Mouse (Mus musculus) myocyte (in vitro differentiated cells): ENCODE measurements around the gene Vasn. TPM values are rescaled to one million over a fixed set of nuclear protein-coding genes. Genes with fewer than 3 reads are reported as not detected.

Experiments used
- H3K27me3 ChIP-seq: one replicate; pipeline ENCODE4 v1.6.1; 2011; ENCODE audit not compliant: control insufficient read depth, insufficient read depth, insufficient read length
- H3K36me3 ChIP-seq: one replicate; pipeline ENCODE4 v1.6.1; 2011; ENCODE audit not compliant: control insufficient read depth, insufficient read depth
- H3K4me2 ChIP-seq: one replicate; pipeline ENCODE4 v1.6.1; 2011; ENCODE audit warnings: low read depth, control low read depth
- H3K4me3 ChIP-seq: one replicate; pipeline ENCODE4 v1.5.1; 2011; ENCODE audit warnings: mild to moderate bottlenecking, control low read depth, moderate library complexity
- H3K79me2 ChIP-seq: one replicate; pipeline ENCODE4 v1.6.1; 2011; ENCODE audit not compliant: control insufficient read depth, insufficient read depth
- H3ac ChIP-seq: one replicate; pipeline ENCODE4 v1.6.1; 2011; ENCODE audit not compliant: control insufficient read depth, insufficient read length
- CEBPB ChIP-seq: IDR thresholded peaks from 2 replicates; pipeline ENCODE4 v1.6.1; 2011; ENCODE audit warnings: mild to moderate bottlenecking, moderate library complexity; ENCODE audit not compliant: poor library complexity, insufficient read depth, severe bottlenecking
- E2F4 ChIP-seq: IDR thresholded peaks from one replicate; pipeline ENCODE4 v1.6.1; 2011; ENCODE audit warnings: mild to moderate bottlenecking, control low read depth, moderate library complexity; ENCODE audit not compliant: insufficient read depth
- MAX ChIP-seq: IDR thresholded peaks from one replicate; pipeline ENCODE4 v1.6.1; 2011; ENCODE audit warnings: low read depth, mild to moderate bottlenecking, control low read depth
- MYOD1 ChIP-seq, 3 experiments: IDR thresholded peaks; one replicate each; pipeline ENCODE4 v1.6.1; 2011; ENCODE audit warnings: control low read depth in 2 of 3, low read depth in 2 of 3, mild to moderate bottlenecking in 2 of 3, moderate library complexity in 1 of 3; ENCODE audit not compliant: insufficient read length in 2 of 3, control insufficient read depth in 1 of 3
- MYOG ChIP-seq, 3 experiments: IDR thresholded peaks; one replicate each; pipeline ENCODE4 v1.6.1; 2011; ENCODE audit warnings: control low read depth in 2 of 3, low read depth in 2 of 3, mild to moderate bottlenecking in 2 of 3; ENCODE audit not compliant: insufficient read length in 2 of 3, control insufficient read depth in 1 of 3, insufficient read depth in 1 of 3
- POLR2A ChIP-seq: IDR thresholded peaks from one replicate; pipeline ENCODE4 v1.6.1; 2011; ENCODE audit warnings: low read depth, mild to moderate bottlenecking, control low read depth, moderate library complexity; ENCODE audit not compliant: insufficient read length
- POLR2AphosphoS2 ChIP-seq: IDR thresholded peaks from one replicate; pipeline ENCODE4 v1.6.1; 2011; ENCODE audit warnings: low read depth, control low read depth; ENCODE audit not compliant: insufficient read length
- REST ChIP-seq: IDR thresholded peaks from one replicate; pipeline ENCODE4 v1.6.1; 2011; ENCODE audit warnings: mild to moderate bottlenecking, control low read depth, moderate library complexity; ENCODE audit not compliant: insufficient read depth, insufficient read length
- SRF ChIP-seq: IDR thresholded peaks from one replicate; pipeline ENCODE4 v1.6.1; 2011; ENCODE audit warnings: low read depth; ENCODE audit not compliant: control insufficient read depth, insufficient read length
- TCF12 ChIP-seq: IDR thresholded peaks from one replicate; pipeline ENCODE4 v1.6.1; 2011; ENCODE audit warnings: mild to moderate bottlenecking, control low read depth; ENCODE audit not compliant: poor library complexity, insufficient read depth, severe bottlenecking
- TCF3 ChIP-seq: IDR thresholded peaks from one replicate; pipeline ENCODE4 v1.6.1; 2011; ENCODE audit warnings: low read depth, control low read depth; ENCODE audit not compliant: insufficient read length
- USF1 ChIP-seq: IDR thresholded peaks from one replicate; pipeline ENCODE4 v1.6.1; 2011; ENCODE audit warnings: low read depth, mild to moderate bottlenecking, control low read depth, moderate library complexity
- polyA plus RNA-seq: library from polyadenylated mRNA; unstranded; fragments of >200 nt; fragmentation: generic; extraction: Trizol; gene quantifications from one replicate; pipeline ENCODE4 v1.2.1, GENCODE M21; 2012; ENCODE audit warnings: missing spikeins

The Vasn gene
- polyA plus RNA-seq, 1 experiment, result 34.7 TPM

- peaks cover 34% of the 10 kb centered on the region for H3K36me3 ChIP-seq
Measured at GRCm38 (mm10) chr16:4650161-4650560, 10.4 kb downstream of the Vasn start.

GRCm38 (mm10) chr16:4651081-4651480, 11.3 kb downstream of the Vasn start:
- H3K27me3 ChIP-seq, result no peaks in the 10 kb centered on the region
- peak overlapping the region; percentile 28 for H3K4me2 ChIP-seq
- H3K4me3 ChIP-seq, result no peak overlapping the region
- H3K79me2 ChIP-seq, result peaks cover 36% of the 10 kb centered on the region
- H3ac ChIP-seq, result no peak overlapping the region
- TF ChIP-seq TCF12 (no peak), MAX (no peak), MYOD1 (IDR thresholded peaks at IDR 0.05; ENCODE audit: control insufficient read depth in 1 of 3, insufficient read length in 2 of 3, low read depth in 2 of 3) (no peak), SRF (no peak), POLR2A (no peak), USF1 (no peak), MYOG (IDR thresholded peaks at IDR 0.05; ENCODE audit: control insufficient read depth in 1 of 3, insufficient read depth in 1 of 3, insufficient read length in 2 of 3, low read depth in 2 of 3) (no peak), TCF3 (no peak), E2F4 (no peak), REST (no peak), CEBPB (no peak), POLR2AphosphoS2 (no peak)
- H3K36me3 ChIP-seq, result peaks cover 34% of the 10 kb centered on the region

More at GRCm38 (mm10) chr16:4650161-4650560, 10.4 kb downstream of the Vasn start:
- Histone ChIP-seq H3K4me2 (no peak overlapping the region), H3K79me2 (peaks cover 46% of the 10 kb centered on the region), H3K4me3 (no peak overlapping the region), H3K27me3 (no peaks in the 10 kb centered on the region), H3ac (no peak overlapping the region)
- TF ChIP-seq POLR2AphosphoS2 (peak; percentile 16), MYOD1 (IDR thresholded peaks at IDR 0.05; ENCODE audit: control insufficient read depth in 1 of 3, insufficient read length in 2 of 3, low read depth in 2 of 3) (no peak)

DNA sequence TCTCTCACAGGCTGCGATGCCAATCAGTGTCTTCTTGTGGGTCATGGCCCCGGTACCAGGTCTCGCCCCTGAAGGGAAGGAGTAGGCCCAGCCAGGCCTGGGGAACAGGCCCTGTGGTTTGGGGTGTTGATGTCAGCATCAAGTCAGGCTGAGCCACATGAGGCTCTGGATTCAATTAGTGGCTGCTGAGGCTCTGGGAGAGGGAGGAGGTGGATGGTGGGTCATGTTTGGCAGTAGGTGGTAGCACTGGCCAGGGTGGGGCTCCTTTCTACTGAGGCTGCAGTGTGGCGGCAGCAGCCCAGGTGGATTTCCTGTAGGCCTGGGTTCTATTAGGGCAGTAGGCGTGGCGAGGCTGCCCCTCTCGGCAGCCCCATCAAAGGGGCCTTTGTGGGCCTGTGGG, 11.9 kb downstream of the Vasn start:
- H3K79me2 ChIP-seq, result peaks cover 31% of the 10 kb centered on the region

DNA sequence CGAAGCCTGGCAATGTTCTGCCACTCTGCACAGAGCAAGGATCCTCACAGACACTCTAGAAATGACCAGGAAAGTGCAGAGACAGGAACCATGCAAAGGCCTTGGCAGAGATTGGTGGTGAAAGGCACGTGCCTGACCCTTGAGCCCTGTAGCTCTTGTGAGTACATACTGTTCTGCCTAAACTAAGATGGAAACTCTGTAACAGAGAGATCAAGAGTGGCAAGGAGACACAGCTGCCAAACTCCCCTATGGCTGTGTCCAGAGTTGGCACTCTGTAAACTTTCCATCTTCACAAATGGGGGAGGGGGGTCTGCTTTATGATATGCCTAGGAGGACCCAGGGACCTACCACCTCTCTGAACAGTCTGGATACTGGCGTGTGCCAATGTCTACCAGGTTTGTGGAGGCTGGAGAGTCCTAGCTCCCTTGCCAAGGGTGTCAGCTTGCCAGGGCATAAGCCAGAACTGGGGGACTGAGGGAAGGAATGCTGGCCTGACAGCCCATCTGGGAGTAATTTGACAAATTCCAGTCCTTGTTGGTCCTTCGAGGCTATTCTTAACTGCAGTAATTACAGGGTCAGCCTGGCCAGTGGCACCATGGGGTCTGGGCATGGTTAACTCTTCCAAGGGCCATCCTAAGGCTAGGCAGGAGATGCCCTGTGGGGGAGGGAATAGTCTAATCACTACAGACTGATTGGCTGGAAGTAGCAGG, 13.1 kb downstream of the Vasn start:
- H3ac ChIP-seq, result no peak overlapping the region
- no peak overlapping the region for H3K4me3 ChIP-seq
- H3K36me3 ChIP-seq, result peaks cover 34% of the 10 kb centered on the region
- H3K79me2 ChIP-seq, result peaks cover 23% of the 10 kb centered on the region
- TF ChIP-seq CEBPB (no peak), MAX (no peak), POLR2AphosphoS2 (no peak), MYOG (IDR thresholded peaks at IDR 0.05; ENCODE audit: control insufficient read depth in 1 of 3, insufficient read depth in 1 of 3, insufficient read length in 2 of 3, low read depth in 2 of 3) (no peak)
- H3K4me2 ChIP-seq, result no peak overlapping the region
- H3K27me3 ChIP-seq, result no peaks in the 10 kb centered on the region

More for the DNA sequence above, 11.9 kb downstream of the Vasn start:
- Histone ChIP-seq H3K36me3 (peaks cover 34% of the 10 kb centered on the region), H3K27me3 (no peaks in the 10 kb centered on the region), H3K4me3 (no peak overlapping the region), H3ac (no peak overlapping the region), H3K4me2 (no peak overlapping the region)
- TF ChIP-seq TCF3 (no peak), REST (no peak), SRF (no peak), POLR2AphosphoS2 (peak; percentile 62)

DNA sequence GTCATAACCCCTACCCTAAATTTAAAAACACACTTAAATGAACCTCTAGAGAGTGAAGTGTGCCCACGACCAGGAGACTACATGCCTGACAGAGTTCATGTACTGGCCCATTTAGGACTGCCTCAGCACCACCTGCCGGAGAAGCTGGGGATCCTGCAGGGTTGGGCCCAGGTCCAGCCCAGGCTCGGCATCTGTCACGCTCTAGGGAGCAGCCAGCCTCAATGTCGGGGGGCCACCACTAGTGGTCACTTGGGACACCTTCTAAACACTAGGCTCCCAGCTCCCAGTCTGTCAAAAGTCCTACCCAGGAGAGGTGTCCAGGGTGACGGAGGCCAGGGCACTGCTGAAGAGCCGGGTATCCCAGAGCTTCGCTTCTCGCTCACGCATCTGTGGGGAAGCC, 15.0 kb downstream of the Vasn start:
- no peaks in the 10 kb centered on the region for H3K27me3 ChIP-seq
- no peak overlapping the region for H3K4me3 ChIP-seq
- TF ChIP-seq REST (no peak), MYOG (IDR thresholded peaks at IDR 0.05; ENCODE audit: control insufficient read depth in 1 of 3, insufficient read depth in 1 of 3, insufficient read length in 2 of 3, low read depth in 2 of 3) (no peak), POLR2A (no peak), TCF3 (no peak), MAX (no peak), MYOD1 (IDR thresholded peaks at IDR 0.05; ENCODE audit: control insufficient read depth in 1 of 3, insufficient read length in 2 of 3, low read depth in 2 of 3) (no peak), CEBPB (no peak), USF1 (no peak), TCF12 (no peak), E2F4 (no peak), SRF (no peak), POLR2AphosphoS2 (no peak)
- H3ac ChIP-seq, result no peak overlapping the region
- H3K79me2 ChIP-seq, result peaks cover 14% of the 10 kb centered on the region
- peaks cover 34% of the 10 kb centered on the region for H3K36me3 ChIP-seq
- H3K4me2 ChIP-seq, result no peak overlapping the region
